Mouse (Mus musculus) embryo, embryonic 10.5 days (tissue): ENCODE results near the gene Olfr1314.

ENCODE experiments used
- DNase-seq: peaks from one replicate; pipeline ENCODE4 v3.0.0-alpha.2; 2015; ENCODE audit warnings: low spot score

Olfr1314 gene

GRCm38 (mm10) chr2:112096681-112097080 is at the start of gene Olfr1314:
Gene Olfr1314, minus strand, starts transcription at chr2:112096781.
- DNase-seq, result no peak

- DNase-seq, result no peak
Measured at GRCm38 (mm10) chr2:112140029-112140428, 43.4 kb upstream of the Olfr1314 start, which contains the start of gene Olfr1317. Gene Olfr1317, plus strand, starts transcription at chr2:112140329.

GRCm38 (mm10) chr2:112134877-112135276 is 38.3 kb upstream of the Olfr1314 start, which contains the start of gene Olfr1316:
Gene Olfr1316, minus strand, starts transcription at chr2:112134977.
- DNase-seq, result no peak

- DNase-seq, result no peak
Measured at GRCm38 (mm10) chr2:112115340-112115739, 18.8 kb upstream of the Olfr1314 start, which contains the start of gene Olfr1315-ps1. Gene Olfr1315-ps1, minus strand, starts transcription at chr2:112115440.

GRCm38 (mm10) chr2:112077743-112078142 is 18.8 kb downstream of the Olfr1314 start, which contains the start of gene Olfr1313:
Gene Olfr1313, minus strand, starts transcription at chr2:112077843.
- no peak for DNase-seq

GRCm38 (mm10) chr2:112050138-112050537 is 46.4 kb downstream of the Olfr1314 start, which contains the start of gene Olfr1312:
Gene Olfr1312, minus strand, starts transcription at chr2:112050238.
- DNase-seq, result no peak
